ENCODE assay signal across 28 mouse cellular contexts in the genomic region with DNA sequence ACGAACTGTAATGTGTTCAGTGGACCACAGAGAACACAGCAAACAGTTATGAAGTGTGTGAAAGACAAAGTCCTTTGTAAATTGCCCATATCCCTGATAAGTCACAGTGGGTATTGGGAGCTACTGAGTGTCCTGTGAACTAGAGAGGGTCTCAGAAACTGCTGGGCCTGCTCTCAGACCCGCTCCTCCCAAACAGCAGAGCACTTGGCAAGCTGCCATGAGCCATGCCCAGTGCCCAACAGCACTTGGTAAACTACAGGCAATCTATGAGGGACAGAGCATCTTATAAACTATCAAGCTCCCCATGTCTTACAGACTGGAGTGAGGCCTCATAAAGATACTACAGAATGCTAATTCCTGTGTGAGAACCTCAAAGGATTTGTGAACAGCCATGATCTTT. TPM values are rescaled to one million over a fixed set of nuclear protein-coding genes. Genes with fewer than 3 reads are reported as not detected.
A peak's percentile ranks its signal among the peaks of the same experiment; 100 is the strongest.
DNase-seq lines count a peak whose midpoint lies in the region; ATAC-seq and TF ChIP-seq lines count a peak whose summit lies in the region.
"Had no signal": no experiment of that assay in that cellular context is flagged by ENCODE, and none has a peak within 500 bp of the region (broad histone marks: within the 10 kb centered on the region; RNA-seq: fewer than 3 reads in every experiment).

No protein-coding gene starts in this region.

- no peaks in the 10 kb centered on the region for H3K27me3 ChIP-seq in forebrain, embryonic 14.5 days (replicated peaks; ENCODE audit: control insufficient read depth, insufficient read depth, low read length)
- H3K27me3 ChIP-seq in forebrain, embryonic 10.5 days (ENCODE audit: poor library complexity, severe bottlenecking), result no peaks in the 10 kb centered on the region
- H3K27me3 ChIP-seq in kidney, adult 2 months (replicated peaks; ENCODE audit: control insufficient read depth, insufficient read depth, low read length), result no peaks in the 10 kb centered on the region
- no peaks in the 10 kb centered on the region for H3K27me3 ChIP-seq in midbrain, postnatal 0 days (ENCODE audit: insufficient read depth, low read length)
- H3K27me3 ChIP-seq in midbrain, embryonic 13.5 days, result no peaks in the 10 kb centered on the region
- H3K27me3 ChIP-seq: embryonic facial prominence, embryonic 15.5 days; forebrain, embryonic 13.5 days; limb, embryonic 13.5 days; neural tube, embryonic 15.5 days had no signal

- WGBS in forebrain, embryonic 14.5 days, result 73% methylated on average over 2 of the region's 2 CpGs
- WGBS in forebrain, embryonic 10.5 days, result 90% methylated on average over 2 of the region's 2 CpGs
- WGBS in kidney, adult 2 months, result 52% methylated on average over 2 of the region's 2 CpGs
- WGBS in midbrain, postnatal 0 days, result 71% methylated on average over 2 of the region's 2 CpGs
- WGBS in midbrain, embryonic 13.5 days, result 87% methylated on average over 2 of the region's 2 CpGs

- no peak for ATAC-seq in forebrain, embryonic 14.5 days
- no peak for ATAC-seq in midbrain, postnatal 0 days (ENCODE audit: low FRiP score)
- no peak for ATAC-seq in midbrain, embryonic 13.5 days
- ATAC-seq: activated CD4-positive, CD25-positive, alpha-beta regulatory T cell, adult 4 months; CD4-positive, CD25-positive, alpha-beta regulatory T cell, adult 4 months; forebrain, embryonic 13.5 days; intestine, embryonic 16.5 days had no signal

- H3K9ac ChIP-seq in forebrain, embryonic 14.5 days (ENCODE audit: low read length), result no peak overlapping the region
- H3K9ac ChIP-seq in midbrain, postnatal 0 days (replicated peaks; ENCODE audit: low read length, poor library complexity, severe bottlenecking), result no peak overlapping the region
- H3K9ac ChIP-seq in midbrain, embryonic 13.5 days (replicated peaks), result no peak overlapping the region
- H3K9ac ChIP-seq: embryonic facial prominence, embryonic 15.5 days; forebrain, embryonic 13.5 days; limb, embryonic 13.5 days; neural tube, embryonic 15.5 days had no signal

- no peaks in the 10 kb centered on the region for H3K4me1 ChIP-seq in forebrain, embryonic 14.5 days (ENCODE audit: control insufficient read depth, insufficient read depth, low read length)
- peaks cover 13% of the 10 kb centered on the region for H3K4me1 ChIP-seq in forebrain, embryonic 10.5 days
- H3K4me1 ChIP-seq in kidney, adult 2 months (ENCODE audit: control insufficient read depth, insufficient read depth, low read length), result no peaks in the 10 kb centered on the region
- no peaks in the 10 kb centered on the region for H3K4me1 ChIP-seq in midbrain, postnatal 0 days (ENCODE audit: insufficient read depth, low read length)
- H3K4me1 ChIP-seq in midbrain, embryonic 13.5 days (replicated peaks), result peaks cover 4% of the 10 kb centered on the region; the same call in 1 of the 2 replicates
- H3K4me1 ChIP-seq: embryonic facial prominence, embryonic 15.5 days; forebrain, embryonic 13.5 days; limb, embryonic 13.5 days; megakaryocyte, embryonic 14.5 days had no signal

- no peaks in the 10 kb centered on the region for H3K9me3 ChIP-seq in forebrain, embryonic 14.5 days (replicated peaks; ENCODE audit: control insufficient read depth, low read length)
- no peaks in the 10 kb centered on the region for H3K9me3 ChIP-seq in forebrain, embryonic 10.5 days
- H3K9me3 ChIP-seq in midbrain, postnatal 0 days (ENCODE audit: low read length), result no peaks in the 10 kb centered on the region
- H3K9me3 ChIP-seq in midbrain, embryonic 13.5 days, result no peaks in the 10 kb centered on the region
- H3K9me3 ChIP-seq: embryonic facial prominence, embryonic 10.5 days; embryonic facial prominence, embryonic 15.5 days; forebrain, embryonic 13.5 days; limb, embryonic 13.5 days; megakaryocyte, embryonic 14.5 days; neural tube, embryonic 15.5 days had no signal

- DNase-seq in forebrain, embryonic 14.5 days (ENCODE audit: low spot score), result peak; percentile 52
- DNase-seq in forebrain, embryonic 10.5 days (ENCODE audit: extremely low spot score, low spot score), result no peak
- DNase-seq in kidney, postnatal 10 days, result peak; percentile 26
- DNase-seq in kidney, adult 2 months, result no peak
- DNase-seq in midbrain, postnatal 0 days (ENCODE audit: low spot score), result peak; percentile 32
- peak; percentile 55 for DNase-seq in brain, embryonic 14.5 days (ENCODE audit: low read depth)
- no peak for DNase-seq in retina, postnatal 1 day
- DNase-seq: adrenal gland, adult 2 months; cerebellum, adult 11 months; cerebellum, adult 9-11 months; gastrocnemius, postnatal 25 days; heart, adult 18-20 months; kidney, adult 9 months; kidney, postnatal 14 days; lung, postnatal 4 days had no signal

- H3K36me3 ChIP-seq in forebrain, embryonic 14.5 days (ENCODE audit: control insufficient read depth, insufficient read depth, low read length), result no peaks in the 10 kb centered on the region
- H3K36me3 ChIP-seq in forebrain, embryonic 10.5 days (replicated peaks), result no peaks in the 10 kb centered on the region
- H3K36me3 ChIP-seq in kidney, adult 2 months (ENCODE audit: control insufficient read depth, insufficient read depth, low read length), result no peaks in the 10 kb centered on the region
- no peaks in the 10 kb centered on the region for H3K36me3 ChIP-seq in midbrain, postnatal 0 days (ENCODE audit: insufficient read depth, low read length)
- no peaks in the 10 kb centered on the region for H3K36me3 ChIP-seq in midbrain, embryonic 13.5 days
- H3K36me3 ChIP-seq: embryonic facial prominence, embryonic 10.5 days; embryonic facial prominence, embryonic 15.5 days; limb, embryonic 13.5 days; neural tube, embryonic 15.5 days had no signal

- H3K4me3 ChIP-seq in forebrain, embryonic 14.5 days (ENCODE audit: low read depth, low read length), result no peak overlapping the region
- H3K4me3 ChIP-seq in forebrain, embryonic 10.5 days, result no peak overlapping the region
- no peak overlapping the region for H3K4me3 ChIP-seq in kidney, adult 2 months (ENCODE audit: insufficient read depth, low read depth, low read length)
- H3K4me3 ChIP-seq in midbrain, postnatal 0 days (ENCODE audit: low read depth, low read length), result no peak overlapping the region
- H3K4me3 ChIP-seq in midbrain, embryonic 13.5 days (replicated peaks), result no peak overlapping the region
- H3K4me3 ChIP-seq: embryonic facial prominence, embryonic 10.5 days; embryonic facial prominence, embryonic 15.5 days; forebrain, embryonic 13.5 days; limb, embryonic 13.5 days; megakaryocyte, embryonic 14.5 days; neural tube, embryonic 15.5 days had no signal

- TF ChIP-seq POLR2A in kidney, adult 2 months (IDR thresholded peaks at IDR 0.05; ENCODE audit: low read depth, low read length), result no peak
- TF ChIP-seq POLR2A in brain, embryonic 14.5 days (IDR thresholded peaks at IDR 0.05; ENCODE audit: borderline replicate concordance, extremely low read depth, insufficient read depth, insufficient read length, poor library complexity, severe bottlenecking), result no peak

- no peak overlapping the region for H3K4me2 ChIP-seq in forebrain, embryonic 14.5 days (ENCODE audit: low read length)
- no peak overlapping the region for H3K4me2 ChIP-seq in midbrain, postnatal 0 days (ENCODE audit: low read depth, low read length, poor library complexity, severe bottlenecking)
- H3K4me2 ChIP-seq in midbrain, embryonic 13.5 days (replicated peaks), result no peak overlapping the region
- H3K4me2 ChIP-seq: embryonic facial prominence, embryonic 15.5 days; forebrain, embryonic 13.5 days; heart, embryonic 11.5 days; limb, embryonic 13.5 days; liver, embryonic 11.5 days; neural tube, embryonic 15.5 days had no signal

- no peak for TF ChIP-seq CTCF in kidney, adult 2 months (conservative IDR thresholded peaks at IDR 0.05; ENCODE audit: insufficient read depth, insufficient read length, low read depth, low read length)
- no peak for TF ChIP-seq CTCF in midbrain, postnatal 0 days (IDR thresholded peaks at IDR 0.05)
- no peak for TF ChIP-seq CTCF in brain, embryonic 14.5 days (IDR thresholded peaks at IDR 0.05; ENCODE audit: borderline replicate concordance, extremely low read depth, insufficient read depth, insufficient read length)

- no peak overlapping the region for H3K27ac ChIP-seq in forebrain, embryonic 14.5 days (ENCODE audit: low read depth, low read length)
- H3K27ac ChIP-seq in forebrain, embryonic 10.5 days, result no peak overlapping the region
- H3K27ac ChIP-seq in kidney, adult 2 months (ENCODE audit: insufficient read depth, low read depth, low read length), result no peak overlapping the region
- H3K27ac ChIP-seq in midbrain, postnatal 0 days (ENCODE audit: low read depth, low read length), result no peak overlapping the region
- H3K27ac ChIP-seq in midbrain, embryonic 13.5 days, result no peak overlapping the region
- H3K27ac ChIP-seq: embryonic facial prominence, embryonic 10.5 days; embryonic facial prominence, embryonic 15.5 days; forebrain, embryonic 13.5 days; limb, embryonic 13.5 days; neural tube, embryonic 15.5 days had no signal

RNA-seq across cellular contexts. Expression of gene Fgd5, which starts 30.3 kb away (rescaled TPM):
- 5.6 and 6.3 TPM in 2 replicates for polyA plus RNA-seq in forebrain, embryonic 14.5 days (2014; fragmentation: Nextera tagmentation; extraction: Ambion mirVana)
- polyA plus RNA-seq in forebrain, embryonic 10.5 days (2016; fragmentation: Nextera tagmentation; extraction: Ambion mirVana), result 5.5 and 6.5 TPM in 2 replicates
- polyA plus RNA-seq in kidney, adult 2 months (2012; rRNA removed), result 11.6 and 12.2 TPM in 2 replicates
- 13.8 TPM in 2 replicates for total RNA-seq in midbrain, postnatal 0 days (2014; rRNA removed)
- polyA plus RNA-seq in midbrain, postnatal 0 days (2015; fragmentation: Nextera tagmentation; extraction: Ambion mirVana), result 7.9 and 8.1 TPM in 2 replicates
- polyA plus RNA-seq in midbrain, embryonic 13.5 days (2015; fragmentation: Nextera tagmentation; extraction: Ambion mirVana), result 7.3 and 8.0 TPM in 2 replicates
- 7.9 and 16.9 TPM in 2 replicates for polyA plus RNA-seq in brain, embryonic 14.5 days (2012; rRNA removed)

RNA-seq across cellular contexts. Expression of gene 4930590J08Rik, which starts 45.8 kb away (rescaled TPM):
- polyA plus RNA-seq in forebrain, embryonic 14.5 days (2014; fragmentation: Nextera tagmentation; extraction: Ambion mirVana), result 0.61 and 0.70 TPM in 2 replicates
- polyA plus RNA-seq in forebrain, embryonic 10.5 days (2016; fragmentation: Nextera tagmentation; extraction: Ambion mirVana), result 0.28 and 0.48 TPM in 2 replicates
- polyA plus RNA-seq in kidney, adult 2 months (2012; rRNA removed), result 0.19 and 0.26 TPM in 2 replicates
- 2.1 and 5.9 TPM in 2 replicates for total RNA-seq in midbrain, postnatal 0 days (2014; rRNA removed)
- polyA plus RNA-seq in midbrain, postnatal 0 days (2015; fragmentation: Nextera tagmentation; extraction: Ambion mirVana), result 0.34 and 0.78 TPM in 2 replicates
- polyA plus RNA-seq in midbrain, embryonic 13.5 days (2015; fragmentation: Nextera tagmentation; extraction: Ambion mirVana), result 1.3 and 1.6 TPM in 2 replicates
- polyA plus RNA-seq in brain, embryonic 14.5 days (2012; rRNA removed), result 2.9 and 4.4 TPM in 2 replicates
- polyA plus RNA-seq: liver, embryonic 16.5 days had no signal

Comparison
In these comparisons a context has a peak if more than half of its experiments do, and no peak if none do; other contexts are left out.
1. DNase-seq: peak in forebrain, embryonic 14.5 days (single experiment), kidney, postnatal 10 days (single experiment), midbrain, postnatal 0 days (single experiment) and brain, embryonic 14.5 days (single experiment); none in forebrain, embryonic 10.5 days (single experiment), kidney, adult 2 months (single experiment) and retina, postnatal 1 day (single experiment).